Mouse (Mus musculus): ENCODE results near the gene Golt1a.

Golt1a gene

DNA sequence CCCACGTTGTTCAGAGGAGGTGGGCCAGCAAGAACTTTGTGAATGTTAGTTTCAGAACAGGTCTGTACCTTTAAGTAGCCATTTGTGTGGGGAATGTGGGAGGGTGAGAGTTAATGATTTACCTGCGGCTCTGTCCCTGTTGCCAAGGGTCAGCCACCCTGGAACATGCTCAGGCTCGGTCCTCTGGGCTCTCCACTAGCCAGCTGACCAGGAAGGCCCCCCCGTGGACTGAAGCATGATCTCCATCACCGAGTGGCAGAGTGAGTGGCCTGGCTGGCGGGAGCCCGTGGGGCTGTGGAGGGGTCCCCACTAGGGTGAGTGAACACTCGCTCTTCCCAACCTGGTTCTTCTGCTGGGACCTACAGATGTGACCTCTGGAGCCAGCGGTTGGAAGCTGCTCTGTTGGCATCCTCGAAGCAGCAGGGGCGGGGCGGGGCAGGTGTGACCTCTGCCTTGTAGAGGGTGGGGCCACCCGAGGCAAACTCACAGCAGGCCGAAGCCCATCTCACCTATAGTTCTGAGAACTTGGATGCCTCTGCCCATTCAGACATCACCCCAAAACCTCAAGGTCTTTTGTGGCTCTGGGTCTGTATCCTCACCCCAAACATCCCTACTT, at the start of gene Golt1a:
Golt1a (plus strand) TSS at position 149 of the 616 bp plus-strand sequence.
- no peak for DNase-seq (ENCODE audit: low spot score)

- DNase-seq (ENCODE audit: low spot score) = no peak
Measured at GRCm38 (mm10) chr1:133262628-133263027, 47.0 kb upstream of the Golt1a start.

GRCm38 (mm10) chr1:133263134-133263533, 46.5 kb upstream of the Golt1a start:
- no peak for DNase-seq (ENCODE audit: low spot score)

- DNase-seq (ENCODE audit: low spot score) = no peak
Measured at GRCm38 (mm10) chr1:133264367-133264766, 45.2 kb upstream of the Golt1a start.

GRCm38 (mm10) chr1:133265114-133265766, 44.4 kb upstream of the Golt1a start:
- DNase-seq (ENCODE audit: low spot score) = no peak

DNA sequence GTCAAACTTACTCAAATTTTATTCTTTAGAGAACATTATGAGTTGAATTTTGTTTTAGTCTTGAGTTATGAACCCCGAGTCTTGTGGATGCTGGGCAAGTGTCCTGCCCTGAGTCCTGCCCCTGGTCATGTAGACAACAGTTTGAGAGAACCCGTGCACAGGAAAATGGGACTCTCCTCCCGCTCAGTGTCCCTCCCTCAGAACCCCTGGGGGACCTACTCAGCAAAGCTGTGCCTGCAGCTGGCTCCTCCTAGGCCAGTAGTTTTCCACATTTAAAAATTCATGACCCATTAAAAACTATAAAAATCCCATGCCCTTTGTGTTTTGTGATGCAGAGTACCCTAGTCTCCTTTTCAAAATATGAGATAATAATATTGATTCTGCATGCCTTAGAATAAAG, 42.5 kb upstream of the Golt1a start:
- no peak for DNase-seq (ENCODE audit: low spot score)

DNA sequence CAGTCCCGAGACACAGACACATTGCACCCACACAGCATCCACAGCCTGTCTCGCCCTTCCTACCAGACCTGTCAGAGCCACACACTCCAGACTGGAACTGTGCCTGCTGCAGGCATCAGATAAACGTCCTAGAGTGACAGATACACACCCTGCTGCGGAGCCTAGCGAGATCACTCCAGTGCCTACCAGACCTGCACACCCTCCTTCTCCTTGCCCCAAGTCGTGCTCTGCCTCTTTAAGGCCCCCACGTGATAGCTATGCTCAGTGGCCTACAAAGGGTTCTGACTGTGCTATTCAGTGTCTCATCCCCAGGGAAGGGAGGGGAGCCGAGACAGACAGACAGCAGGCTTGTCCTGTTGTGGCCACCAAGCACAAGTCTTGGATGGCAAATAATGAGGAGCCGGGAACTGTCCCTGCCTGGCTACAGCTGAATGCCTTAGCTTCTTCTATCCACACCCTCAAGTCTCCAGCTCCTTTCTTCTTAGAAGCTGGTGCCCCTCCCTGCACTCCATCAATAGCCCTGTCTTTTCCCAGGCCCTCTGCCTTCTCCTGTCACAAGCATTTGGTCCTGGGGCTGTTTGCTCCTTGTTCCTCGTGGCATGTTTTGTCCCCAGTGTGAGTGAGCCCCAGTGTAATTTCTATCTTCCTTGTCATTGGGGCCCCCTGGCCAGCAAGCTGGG, 41.6 kb upstream of the Golt1a start:
- DNase-seq (ENCODE audit: low spot score) = no peak

GRCm38 (mm10) chr1:133268503-133268902, 41.1 kb upstream of the Golt1a start:
- no peak for DNase-seq (ENCODE audit: low spot score)

- no peak for DNase-seq (ENCODE audit: low spot score)
Measured at GRCm38 (mm10) chr1:133270336-133270735, 39.3 kb upstream of the Golt1a start.

DNA sequence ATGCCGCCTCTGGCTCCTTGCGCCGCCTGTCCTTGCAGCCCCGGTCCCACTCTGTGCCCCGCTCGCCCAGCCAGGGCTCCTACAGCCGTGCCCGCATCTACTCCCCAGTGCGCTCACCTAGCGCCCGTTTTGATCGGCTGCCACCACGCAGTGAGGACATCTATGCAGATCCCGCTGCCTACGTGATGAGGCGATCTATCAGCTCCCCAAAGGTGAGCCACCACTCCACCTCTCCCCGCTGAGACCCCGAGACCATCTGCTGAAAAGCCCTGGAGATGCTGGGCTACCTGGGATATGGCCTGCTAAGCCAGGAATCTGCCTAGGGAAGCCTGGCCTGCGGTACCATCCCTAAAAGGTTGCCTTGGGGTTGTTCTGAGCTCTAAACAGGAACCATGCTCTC, 35.4 kb upstream of the Golt1a start:
- DNase-seq (ENCODE audit: low spot score) = no peak

DNA sequence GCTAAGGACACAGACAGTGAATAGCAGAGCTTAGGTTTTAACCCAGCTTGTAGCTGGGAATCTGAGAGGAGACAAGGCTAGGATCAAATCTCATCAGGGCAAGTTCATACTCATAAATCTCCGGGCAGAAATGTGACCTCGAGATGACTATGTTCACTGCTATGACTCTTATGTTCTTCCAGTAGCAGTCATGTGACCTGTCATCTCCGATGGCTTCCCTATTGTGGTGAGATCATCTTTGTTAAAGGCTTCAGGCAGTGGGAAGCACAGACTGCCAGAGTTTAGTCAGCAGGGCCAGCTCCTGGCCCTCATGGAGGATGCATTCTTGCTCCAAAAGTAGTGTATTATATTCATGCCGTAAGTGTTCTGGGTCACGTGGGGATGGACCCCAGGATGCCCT, 32.6 kb upstream of the Golt1a start:
- DNase-seq (ENCODE audit: low spot score) = no peak

DNA sequence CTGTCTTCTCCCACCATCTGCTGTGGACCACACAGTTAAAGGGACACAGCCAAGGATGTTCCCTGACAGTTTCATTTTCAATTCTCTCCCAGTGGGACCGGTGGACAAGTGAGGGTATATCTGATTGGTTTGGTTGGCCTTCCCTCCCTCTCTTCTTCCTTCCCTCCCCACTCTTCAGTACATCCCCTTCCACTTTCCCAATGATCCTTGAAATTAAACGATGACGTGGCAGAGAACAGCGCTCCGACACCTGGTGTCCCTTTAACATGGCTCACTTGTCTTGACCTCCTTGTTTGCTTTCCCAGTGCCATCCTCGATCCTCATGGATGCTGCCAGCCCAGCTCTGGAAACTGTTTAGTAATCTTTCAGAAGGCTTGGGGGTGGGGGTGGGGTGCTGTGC, 31.1 kb upstream of the Golt1a start:
- DNase-seq (ENCODE audit: low spot score) = no peak

DNA sequence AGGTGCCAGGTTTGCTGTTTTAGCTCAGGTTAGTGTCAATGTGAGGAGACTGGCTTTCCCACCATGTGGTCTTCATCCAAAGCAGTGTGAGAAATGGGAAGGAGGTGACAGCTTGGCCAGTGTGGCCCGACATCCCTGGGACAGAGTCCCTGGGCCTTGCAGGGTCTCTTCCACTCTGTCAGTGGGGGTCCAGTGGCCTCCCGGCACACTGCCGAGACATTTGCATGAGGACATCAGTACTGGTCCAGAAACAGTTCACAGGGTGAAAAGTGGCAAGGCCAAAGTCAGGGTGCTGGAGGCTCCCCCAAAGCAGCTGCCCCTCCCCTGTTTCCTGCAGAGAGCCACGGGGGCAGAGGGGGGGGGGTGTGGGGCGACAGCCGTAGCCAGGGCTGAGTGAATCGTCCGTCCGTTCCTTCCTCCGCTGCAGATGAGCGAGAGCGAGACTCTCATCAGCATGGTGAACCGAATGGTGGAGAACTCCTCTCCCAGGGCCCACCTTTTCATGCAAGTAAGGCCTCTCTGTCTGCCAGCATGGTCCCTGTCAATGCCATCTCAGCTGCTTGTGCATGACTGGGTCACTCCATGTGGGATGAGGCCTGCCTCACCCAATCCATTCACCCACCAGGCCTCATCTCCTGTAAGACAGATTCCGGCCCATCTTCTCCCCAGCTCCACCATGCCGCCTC, 30.5 kb upstream of the Golt1a start:
- no peak for DNase-seq (ENCODE audit: low spot score)

- DNase-seq (ENCODE audit: low spot score) = no peak
Measured at GRCm38 (mm10) chr1:133279632-133280093, 29.9 kb upstream of the Golt1a start.

DNA sequence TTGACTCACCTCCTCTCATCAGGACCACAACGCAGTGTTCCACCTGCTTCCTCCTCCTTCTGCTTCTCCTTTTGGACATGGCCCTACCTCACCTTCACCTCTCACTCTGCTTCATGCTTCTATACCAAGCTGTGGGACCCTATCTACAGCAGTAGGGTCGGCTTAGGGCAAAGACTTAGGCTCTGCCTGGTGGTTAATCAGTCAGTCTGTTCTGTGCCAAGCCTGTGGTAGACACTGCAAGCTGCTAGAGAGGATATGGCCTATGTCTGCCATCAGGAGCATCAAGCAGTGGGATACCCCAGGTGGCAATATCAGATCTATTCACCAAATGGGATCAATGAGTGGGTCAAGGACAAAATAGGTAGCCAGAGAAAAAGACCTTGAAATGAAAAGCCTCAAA, 29.1 kb upstream of the Golt1a start:
- no peak for DNase-seq (ENCODE audit: low spot score)

GRCm38 (mm10) chr1:133285907-133286306, 23.7 kb upstream of the Golt1a start:
- no peak for DNase-seq (ENCODE audit: low spot score)

DNA sequence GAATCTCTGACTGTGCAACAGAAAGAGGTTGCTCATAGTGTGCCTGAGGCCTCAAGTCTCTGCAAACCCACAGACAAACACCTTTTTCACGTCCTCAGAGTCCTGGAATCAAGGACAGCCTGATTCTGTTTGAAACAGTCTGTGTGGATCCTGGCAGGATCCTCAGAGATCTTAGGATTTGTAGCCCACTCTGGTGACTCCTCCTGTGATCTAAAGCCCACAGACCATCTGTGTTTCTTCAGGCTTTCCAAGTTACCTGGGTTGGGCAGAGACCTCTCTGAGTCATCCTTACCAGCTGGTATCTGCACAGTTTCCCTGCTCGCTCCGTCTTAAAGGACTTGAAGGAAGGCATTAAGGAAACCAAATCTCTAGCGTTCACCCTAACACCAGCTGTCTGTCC, 22.5 kb upstream of the Golt1a start:
- DNase-seq (ENCODE audit: low spot score) = no peak

GRCm38 (mm10) chr1:133287880-133288279, 21.7 kb upstream of the Golt1a start:
- no peak for DNase-seq (ENCODE audit: low spot score)

DNA sequence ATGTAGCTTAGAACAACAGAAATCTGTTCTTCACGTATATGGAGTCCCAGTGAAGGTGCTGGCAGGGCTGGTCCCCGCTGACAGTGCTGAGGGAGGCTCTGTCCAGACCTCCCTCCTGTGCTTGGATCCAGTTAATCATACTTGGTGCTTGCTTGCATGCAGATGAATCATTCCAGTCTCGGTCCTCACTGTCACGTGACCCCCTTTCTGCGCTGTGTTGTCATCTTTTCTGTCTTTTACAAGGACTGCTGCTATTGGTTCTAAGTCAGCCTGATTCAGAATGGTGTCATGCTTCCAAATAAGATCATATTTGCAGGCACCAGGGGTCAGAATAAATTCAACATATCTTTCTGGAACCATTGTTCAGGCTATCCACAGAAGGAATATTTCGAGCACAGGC, 17.7 kb upstream of the Golt1a start:
- DNase-seq (ENCODE audit: low spot score) = no peak

- no peak for DNase-seq (ENCODE audit: low spot score)
Measured at GRCm38 (mm10) chr1:133292608-133293007, 17.0 kb upstream of the Golt1a start.

DNA sequence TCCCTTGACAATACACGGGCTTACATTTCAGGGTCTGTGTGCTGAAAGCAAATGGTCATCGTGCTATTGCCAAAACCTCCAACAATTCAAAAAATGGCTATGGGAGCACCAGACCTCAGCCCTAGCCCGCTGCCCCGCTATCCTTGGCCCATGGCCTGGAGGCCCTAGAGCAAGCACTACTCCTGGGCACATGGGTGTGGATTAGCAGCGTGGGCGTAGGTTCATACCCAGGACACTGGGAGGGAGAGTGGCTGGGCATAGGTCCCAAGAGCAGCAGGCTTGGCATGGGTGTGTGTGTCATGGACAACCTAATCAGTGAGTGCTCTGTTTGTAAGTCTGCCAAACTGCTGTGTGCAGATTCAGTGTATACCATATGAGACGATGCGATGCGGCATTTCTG, 13.2 kb upstream of the Golt1a start:
- DNase-seq (ENCODE audit: low spot score) = no peak

- no peak for DNase-seq (ENCODE audit: low spot score)
Measured at GRCm38 (mm10) chr1:133298816-133299215, 10.8 kb upstream of the Golt1a start.

DNA sequence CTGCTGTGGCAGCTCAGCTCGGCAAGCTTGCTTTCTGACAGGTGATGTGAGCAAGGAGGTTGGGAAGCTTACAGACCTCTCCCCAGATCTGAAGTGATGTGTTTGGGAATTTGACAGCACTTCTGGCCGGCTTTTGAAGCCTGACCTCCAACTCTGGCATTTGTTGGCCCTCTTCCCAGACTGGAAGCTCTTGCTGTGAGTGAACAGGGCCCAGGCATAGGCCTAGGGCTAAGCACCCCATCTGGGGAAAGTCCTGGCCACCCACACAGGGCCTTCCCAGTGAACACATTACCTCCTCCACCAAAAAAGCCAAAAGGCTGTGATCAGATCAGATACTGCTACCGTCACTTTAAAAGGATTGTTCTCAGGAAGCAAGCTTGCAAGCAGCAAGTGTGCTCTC, 7.1 kb upstream of the Golt1a start:
- no peak for DNase-seq (ENCODE audit: low spot score)

All from urinary bladder, postnatal 10 days (tissue).